Mouse (Mus musculus) gastrocnemius, postnatal 10 days (tissue): ENCODE measurements around the gene Tmem236. TPM values are rescaled to one million over a fixed set of nuclear protein-coding genes. Genes with fewer than 3 reads are reported as not detected.

ENCODE experiments used
- DNase-seq: peaks from one replicate; pipeline ENCODE4 v3.0.0; 2021; ENCODE audit warnings: mixed read lengths
- long read RNA-seq, 2 experiments: library from polyadenylated mRNA; stranded (forward); transcript quantifications; one replicate each; pipeline ENCODE4 v2.0.0; 2021
- total RNA-seq, 2 experiments: library from RNA; stranded (reverse); gene quantifications; 2 replicates each; pipeline ENCODE4 v1.2.3; 2021

Tmem236 gene
- under 1 TPM; 0.31 to 0.59 TPM for total RNA-seq
- long read RNA-seq, experiment 1, partial matches to known transcripts, result 0 of 1 reads
- long read RNA-seq, experiment 1, other reads (novel, unspliced or antisense), result 1 of 1 reads
- long read RNA-seq, experiment 2, result 0 reads

GRCm38 (mm10) chr2:14174334-14174733 lies at the start of gene Tmem236:
Gene Tmem236, plus strand, starts transcription at chr2:14174523.
- no peak for DNase-seq

GRCm38 (mm10) chr2:14126387-14126786 lies 47.9 kb upstream of the Tmem236 start:
- no peak for DNase-seq

GRCm38 (mm10) chr2:14127629-14128028 lies 46.7 kb upstream of the Tmem236 start:
- no peak for DNase-seq

- DNase-seq, result no peak
Measured at GRCm38 (mm10) chr2:14130641-14131339, 43.5 kb upstream of the Tmem236 start.

GRCm38 (mm10) chr2:14132468-14133326 lies 41.6 kb upstream of the Tmem236 start:
- DNase-seq, result no peak

GRCm38 (mm10) chr2:14136906-14137305 lies 37.4 kb upstream of the Tmem236 start:
- no peak for DNase-seq

- DNase-seq, result no peak
Measured at GRCm38 (mm10) chr2:14139590-14139989, 34.7 kb upstream of the Tmem236 start.

GRCm38 (mm10) chr2:14140044-14140443 lies 34.3 kb upstream of the Tmem236 start:
- no peak for DNase-seq

- peak; percentile 26 for DNase-seq
Measured at GRCm38 (mm10) chr2:14145311-14145710, 29.0 kb upstream of the Tmem236 start.

GRCm38 (mm10) chr2:14146913-14147312 lies 27.4 kb upstream of the Tmem236 start:
- no peak for DNase-seq

GRCm38 (mm10) chr2:14150829-14151228 lies 23.5 kb upstream of the Tmem236 start:
- DNase-seq, result no peak

GRCm38 (mm10) chr2:14151854-14152253 lies 22.5 kb upstream of the Tmem236 start:
- DNase-seq, result no peak

GRCm38 (mm10) chr2:14159047-14159446 lies 15.3 kb upstream of the Tmem236 start:
- DNase-seq, result no peak

GRCm38 (mm10) chr2:14159756-14160155 lies 14.6 kb upstream of the Tmem236 start:
- no peak for DNase-seq

- DNase-seq, result peak; percentile 7
Measured at GRCm38 (mm10) chr2:14164459-14165030, 9.8 kb upstream of the Tmem236 start.

GRCm38 (mm10) chr2:14165066-14165465 lies 9.3 kb upstream of the Tmem236 start:
- no peak for DNase-seq

- DNase-seq, result no peak
Measured at GRCm38 (mm10) chr2:14165618-14166344, 8.5 kb upstream of the Tmem236 start.

GRCm38 (mm10) chr2:14167721-14168120 lies 6.6 kb upstream of the Tmem236 start:
- no peak for DNase-seq

GRCm38 (mm10) chr2:14176460-14177193 lies 2.3 kb downstream of the Tmem236 start:
- DNase-seq, result no peak

GRCm38 (mm10) chr2:14184375-14184774 lies 10.1 kb downstream of the Tmem236 start:
- DNase-seq, result no peak

- no peak for DNase-seq
Measured at GRCm38 (mm10) chr2:14190684-14191083, 16.4 kb downstream of the Tmem236 start.
